Mouse (Mus musculus): ENCODE measurements at regions not wholly inside any gene's neighbourhood (a gene's known extent, or its start where the extent isn't known, plus 50 kb on each side); places are given as distances from the start of the nearest gene placed in this dataset.

DNA sequence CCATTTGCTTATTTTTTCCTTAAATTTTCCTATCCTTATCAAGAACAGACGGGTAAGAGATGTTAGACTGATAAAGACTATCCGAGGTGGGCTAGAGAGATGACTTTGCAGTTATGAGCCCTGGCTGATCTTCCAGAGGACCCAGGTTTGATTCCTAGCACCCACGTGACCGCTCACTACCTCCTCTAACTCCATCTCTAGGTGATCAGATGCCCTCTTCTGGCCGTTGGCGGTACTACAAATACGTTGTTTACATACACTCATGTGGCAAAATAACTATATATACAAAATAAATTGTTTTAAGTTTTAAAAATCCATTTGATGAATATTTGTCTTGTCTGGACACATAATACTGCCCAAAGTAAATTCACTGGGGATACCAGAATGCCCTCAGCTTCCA lies 604.6 kb downstream of the Adgrl2 start:
- intact Hi-C loops (cut with DNase I), result no loop called here
- no peak for DNase-seq (ENCODE audit: low spot score in 2 of 2)

DNA sequence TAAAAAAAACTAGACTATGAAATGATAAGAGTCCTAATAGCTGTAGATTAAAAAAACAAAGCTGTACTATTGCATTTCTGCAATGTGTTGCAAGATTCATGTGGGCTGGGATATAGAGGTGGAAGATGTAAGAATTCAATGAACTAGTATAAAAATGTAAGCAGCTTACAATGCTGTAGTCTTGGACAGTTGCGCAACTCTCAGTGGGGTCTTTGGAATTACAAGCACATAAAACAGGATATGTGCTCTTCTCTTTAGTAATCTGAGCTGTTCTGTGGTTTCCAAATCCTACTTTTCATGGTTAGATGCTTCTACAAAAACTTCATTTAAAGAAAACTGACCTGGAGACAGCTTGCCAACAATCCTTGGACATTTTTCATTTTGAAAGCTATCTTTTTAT lies 609.3 kb downstream of the Adgrl2 start:
- DNase-seq (ENCODE audit: low spot score in 2 of 2), result no peak
- intact Hi-C loops (cut with DNase I), result no loop called here

GRCm38 (mm10) chr3:148363331-148363730 lies 627.0 kb downstream of the Adgrl2 start:
- intact Hi-C loops (cut with DNase I), result no loop called here
- no peak for DNase-seq (ENCODE audit: low spot score in 2 of 2)

DNA sequence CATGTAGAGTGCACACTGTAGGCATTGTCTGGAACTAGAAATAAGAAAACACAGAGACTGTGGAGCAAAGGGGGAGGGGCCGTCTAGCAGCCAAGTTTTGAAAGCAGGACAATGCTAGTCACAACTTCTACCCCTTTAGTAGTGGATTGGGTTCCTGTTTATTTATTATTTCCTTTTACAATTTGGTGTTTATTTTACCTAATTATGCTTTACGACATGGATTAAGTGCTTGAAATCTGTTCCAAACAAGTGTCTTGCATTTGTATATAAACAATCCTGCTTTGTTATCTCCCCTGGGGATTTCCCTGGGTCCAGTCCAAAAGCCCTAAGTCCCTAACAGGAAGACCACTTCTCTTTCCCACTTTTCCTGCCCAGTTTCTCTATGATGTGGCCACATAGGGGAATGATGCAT lies 627.9 kb downstream of the Adgrl2 start:
- no peak for DNase-seq (ENCODE audit: low spot score in 2 of 2)

GRCm38 (mm10) chr3:148343633-148344361 lies 646.6 kb downstream of the Adgrl2 start:
- peak; percentile 12 to 33 for DNase-seq (ENCODE audit: low spot score in 2 of 2)
- intact Hi-C loops (cut with DNase I), result no loop called here

More for the DNA sequence above, 627.9 kb downstream of the Adgrl2 start:
- intact Hi-C loops (cut with DNase I), result no loop called here

DNA sequence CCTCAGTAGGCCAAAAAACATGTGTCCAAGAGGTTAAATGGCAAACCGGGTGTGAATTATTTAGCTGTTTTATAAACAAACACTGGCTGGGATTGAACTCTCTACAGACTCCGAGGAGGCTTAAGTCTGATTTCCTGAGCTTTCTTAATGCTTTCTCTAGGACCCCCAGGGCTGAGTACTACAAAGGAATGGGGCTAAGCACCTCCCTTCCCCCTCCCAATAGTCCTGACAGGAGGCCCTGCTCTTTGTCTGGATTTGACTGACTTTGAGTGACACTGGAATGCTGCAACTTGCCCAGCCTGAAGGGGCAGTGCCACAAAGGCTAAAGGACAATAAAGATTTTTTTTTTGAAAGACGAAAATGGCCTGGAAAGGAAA lies 647.1 kb downstream of the Adgrl2 start:
- no peak for DNase-seq (ENCODE audit: low spot score in 2 of 2)
- intact Hi-C loops (cut with DNase I), result no loop called here

DNA sequence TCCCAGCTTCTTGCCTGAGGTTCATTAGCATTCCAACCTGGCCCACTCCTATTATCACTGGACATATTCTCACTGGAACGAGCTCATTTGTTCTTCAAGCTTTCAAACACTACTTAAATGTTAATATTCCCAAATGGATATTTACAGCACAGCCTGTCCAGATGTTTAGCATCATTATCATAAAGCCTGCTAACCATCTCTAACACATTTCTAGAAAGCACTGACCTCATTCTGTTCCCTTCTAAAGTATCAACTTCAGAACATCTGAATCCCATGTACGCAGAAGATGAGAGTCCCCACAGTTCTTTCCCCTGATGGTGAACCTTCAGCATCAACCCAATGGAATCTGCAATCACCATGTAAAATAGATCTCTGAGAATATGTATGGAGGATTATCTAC lies 651.1 kb downstream of the Adgrl2 start:
- no peak for DNase-seq (ENCODE audit: low spot score in 2 of 2)
- intact Hi-C loops (cut with DNase I), result no loop called here

DNA sequence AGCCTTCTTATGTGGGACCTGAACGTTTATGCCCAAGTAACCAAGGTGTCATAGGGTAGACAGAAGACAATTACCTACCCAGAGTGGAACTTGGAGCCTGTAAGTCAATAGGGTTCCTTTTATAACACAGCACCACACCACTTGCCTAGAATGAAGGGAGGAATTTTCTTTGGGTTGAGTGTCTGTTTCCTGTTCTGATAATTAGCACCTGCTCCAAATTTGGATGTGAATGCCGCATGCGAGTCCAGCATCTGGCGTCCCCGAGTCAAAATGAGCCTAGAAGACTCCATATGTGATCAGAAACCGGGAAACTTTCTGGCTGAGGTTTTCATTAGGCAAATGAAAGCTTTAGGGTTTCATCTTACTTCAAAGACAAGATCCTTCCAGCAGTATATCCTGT lies 653.7 kb downstream of the Adgrl2 start:
- intact Hi-C loops (cut with DNase I), result no loop called here
- DNase-seq (ENCODE audit: low spot score in 2 of 2), result no peak

- no peak for DNase-seq (ENCODE audit: low spot score in 2 of 2)
- intact Hi-C loops (cut with DNase I), result no loop called here
These were observed 654.3 kb downstream of the Adgrl2 start for GRCm38 (mm10) chr3:148336091-148336511.

GRCm38 (mm10) chr3:148335654-148336053 lies 654.7 kb downstream of the Adgrl2 start:
- intact Hi-C loops (cut with DNase I), result no loop called here
- DNase-seq (ENCODE audit: low spot score in 2 of 2), result no peak

DNA sequence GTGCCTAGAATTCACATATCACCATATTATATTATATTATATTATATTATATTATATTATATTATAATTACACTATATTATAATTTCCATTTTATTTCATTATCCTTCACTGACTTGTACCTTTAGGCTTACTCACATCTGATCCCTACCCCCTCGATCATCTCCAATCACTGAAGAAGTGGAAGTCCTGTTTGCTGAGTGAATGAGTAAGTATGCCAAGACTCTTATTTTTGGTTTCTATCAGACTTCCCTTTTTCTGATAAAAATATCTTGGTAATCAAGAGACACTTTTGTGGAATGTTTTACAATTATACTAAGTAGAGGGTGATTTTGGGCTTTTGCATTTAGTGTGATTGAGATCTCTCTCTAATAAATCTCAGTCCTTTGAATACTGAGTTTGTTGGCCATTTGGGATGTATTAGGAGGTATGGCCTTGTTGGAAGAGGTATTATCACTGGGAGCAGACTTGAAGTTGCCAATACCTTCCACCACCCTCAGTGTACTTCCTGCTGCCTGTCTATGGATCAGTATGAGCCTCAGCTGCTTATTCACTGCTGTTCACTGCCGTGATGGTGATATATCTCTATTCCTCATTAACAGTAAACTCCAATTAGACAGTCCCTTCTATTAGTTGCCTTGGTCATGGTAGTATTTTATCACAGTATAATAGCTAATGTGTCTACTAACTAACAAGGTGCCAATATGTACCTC lies 665.3 kb downstream of the Adgrl2 start:
- DNase-seq (ENCODE audit: low spot score in 2 of 2), result no peak
- intact Hi-C loops (cut with DNase I), result no loop called here

DNA sequence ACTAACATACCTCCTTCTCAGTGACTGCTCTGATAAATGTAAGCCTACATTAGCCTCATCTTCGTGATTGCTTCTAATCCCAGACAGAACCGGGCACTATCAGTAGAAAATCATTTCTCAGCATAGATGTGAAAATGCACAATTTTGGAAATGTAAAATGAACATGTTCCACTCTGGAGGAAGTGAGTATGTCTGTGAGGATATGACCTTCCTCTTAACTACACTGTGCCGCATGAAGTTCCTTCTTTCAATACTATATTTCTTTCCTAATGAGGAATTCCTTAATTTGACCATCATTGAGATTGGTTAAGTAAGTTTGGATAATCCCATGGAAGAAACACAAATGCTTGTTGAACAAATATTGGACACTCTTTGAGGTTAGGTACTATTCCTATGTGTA lies 668.5 kb downstream of the Adgrl2 start:
- intact Hi-C loops (cut with DNase I), result no loop called here
- no peak for DNase-seq (ENCODE audit: low spot score in 2 of 2)

- DNase-seq (ENCODE audit: low spot score in 2 of 2), result no peak
These were observed 674.2 kb downstream of the Adgrl2 start for GRCm38 (mm10) chr3:148316198-148316597.

DNA sequence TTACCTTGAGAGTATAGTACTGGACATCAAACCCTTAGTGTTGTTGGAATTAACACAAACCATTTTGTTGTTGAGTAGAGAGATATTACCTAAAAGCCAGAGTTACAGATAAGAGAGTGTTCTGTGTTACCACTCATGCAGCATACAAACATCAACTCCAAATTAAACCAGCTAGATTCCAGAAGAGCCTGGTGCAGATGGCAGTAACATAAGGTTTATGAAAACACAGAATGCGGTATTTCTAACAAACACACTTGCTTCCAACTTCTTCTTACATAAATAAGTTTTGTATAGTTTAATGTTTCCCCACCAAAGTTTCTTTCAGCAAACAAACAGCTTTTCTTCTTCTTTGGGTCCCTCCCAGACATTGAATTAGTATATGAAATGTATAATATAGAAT lies 675.1 kb downstream of the Adgrl2 start:
- DNase-seq (ENCODE audit: low spot score in 2 of 2), result peak in 1 of 2 experiments; percentile 9
- intact Hi-C loops (cut with DNase I), result no loop called here

More at GRCm38 (mm10) chr3:148316198-148316597, 674.2 kb downstream of the Adgrl2 start:
- intact Hi-C loops (cut with DNase I), result no loop called here

- intact Hi-C loops (cut with DNase I), result no loop called here
- no peak for DNase-seq (ENCODE audit: low spot score in 2 of 2)
These were observed 694.8 kb downstream of the Adgrl2 start for GRCm38 (mm10) chr3:148295515-148295914.

- DNase-seq (ENCODE audit: low spot score in 2 of 2), result no peak
- intact Hi-C loops (cut with DNase I), result no loop called here
These were observed 711.4 kb downstream of the Adgrl2 start for GRCm38 (mm10) chr3:148278978-148279377.

- intact Hi-C loops (cut with DNase I), result no loop called here
- DNase-seq (ENCODE audit: low spot score in 2 of 2), result no peak
These were observed 718.1 kb downstream of the Adgrl2 start for GRCm38 (mm10) chr3:148272159-148272848.

GRCm38 (mm10) chr3:148268812-148269211 lies 721.5 kb downstream of the Adgrl2 start:
- DNase-seq (ENCODE audit: low spot score in 2 of 2), result no peak
- intact Hi-C loops (cut with DNase I), result no loop called here

DNA sequence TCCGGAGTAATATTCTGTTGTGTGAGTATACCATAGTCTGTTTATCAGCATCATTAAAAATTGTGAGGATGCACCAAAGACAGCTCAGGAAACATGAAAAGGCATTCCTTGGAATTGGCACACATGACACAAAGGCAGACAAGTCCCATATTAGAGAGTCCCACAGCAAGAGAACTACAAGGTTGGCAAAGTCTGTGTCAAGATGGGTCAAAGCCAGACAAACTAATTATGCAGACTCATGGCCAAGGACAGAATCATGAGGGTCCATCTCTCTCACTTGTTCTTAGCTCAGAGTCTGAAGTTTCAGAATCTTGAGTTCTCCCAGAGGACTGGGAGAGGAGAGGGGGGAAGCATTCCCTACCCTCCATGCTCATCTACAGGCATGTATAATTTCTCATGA lies 731.1 kb downstream of the Adgrl2 start:
- DNase-seq (ENCODE audit: low spot score in 2 of 2), result no peak
- intact Hi-C loops (cut with DNase I), result no loop called here

DNA sequence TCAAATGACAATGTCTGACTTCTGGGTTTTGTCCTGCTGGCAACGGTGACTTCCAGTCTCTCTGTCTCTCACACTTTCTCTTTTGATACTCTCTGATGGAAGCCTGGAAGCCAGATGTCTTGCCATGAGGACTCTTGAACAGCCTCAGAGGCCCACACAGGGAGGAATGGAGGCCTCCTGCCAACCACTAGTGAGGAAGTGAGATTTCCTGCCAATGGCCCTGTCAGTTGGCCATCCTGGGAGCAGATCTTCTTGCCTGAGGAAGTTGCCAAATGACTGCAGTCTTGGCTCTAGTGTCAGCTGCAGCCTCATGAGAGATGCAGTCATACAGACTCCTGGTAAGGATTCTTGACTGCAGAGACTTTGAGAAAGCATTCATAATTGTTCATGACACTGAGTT lies 741.7 kb downstream of the Adgrl2 start:
- peak; percentile 3 to 4 for DNase-seq (ENCODE audit: low spot score in 2 of 2)

GRCm38 (mm10) chr3:148246786-148247185 lies 743.6 kb downstream of the Adgrl2 start:
- DNase-seq (ENCODE audit: low spot score in 2 of 2), result no peak
- intact Hi-C loops (cut with DNase I), result no loop called here

More for the DNA sequence above, 741.7 kb downstream of the Adgrl2 start:
- intact Hi-C loops (cut with DNase I), result no loop called here
